8 mouse cellular contexts compared by ENCODE assay signal in genomic region chr17:35245731-35246623, GRCm38 (mm10). TPM values are rescaled to one million over a fixed set of nuclear protein-coding genes. Genes with fewer than 3 reads are reported as not detected.
DNase-seq lines count a peak whose midpoint lies in the region; ATAC-seq and TF ChIP-seq lines count a peak whose summit lies in the region.
"Had no signal": no experiment of that assay in that cellular context is flagged by ENCODE, and none has a peak within 500 bp of the region (broad histone marks: within the 10 kb centered on the region; RNA-seq: fewer than 3 reads in every experiment).

No protein-coding gene starts in this region.

- TF ChIP-seq POLR2A in lung, adult 2 months (IDR thresholded peaks at IDR 0.05; ENCODE audit: borderline replicate concordance, extremely low read depth, low read depth, low read length), result no peak

- DNase-seq in lung, adult 2 months, result no peak
- no peak for DNase-seq in lung, postnatal 14 days
- DNase-seq in embryonic facial prominence, embryonic 10.5 days (ENCODE audit: low spot score), result no peak
- no peak for DNase-seq in embryo, embryonic 10.5 days (ENCODE audit: low spot score)
- DNase-seq in urinary bladder, postnatal 25 days (ENCODE audit: low spot score), result no peak

- H3K27me3 ChIP-seq in embryonic facial prominence, embryonic 10.5 days (replicated peaks; ENCODE audit: low read depth, poor library complexity, severe bottlenecking), result no peaks in the 10 kb centered on the region
- no peaks in the 10 kb centered on the region for H3K27me3 ChIP-seq in intestine, embryonic 15.5 days (replicated peaks)
- H3K27me3 ChIP-seq in neural tube, embryonic 12.5 days (replicated peaks), result no peaks in the 10 kb centered on the region

- H3K9ac ChIP-seq in intestine, embryonic 15.5 days, result no peak overlapping the region
- peak overlapping the region; percentile 100; the same call in 1 of the 2 replicates for H3K9ac ChIP-seq in neural tube, embryonic 12.5 days

- H3K9me3 ChIP-seq in embryonic facial prominence, embryonic 10.5 days, result no peaks in the 10 kb centered on the region
- no peaks in the 10 kb centered on the region for H3K9me3 ChIP-seq in intestine, embryonic 15.5 days
- H3K9me3 ChIP-seq in neural tube, embryonic 12.5 days, result no peaks in the 10 kb centered on the region

- H3K4me3 ChIP-seq in lung, adult 2 months (replicated peaks; ENCODE audit: extremely low read depth, low read depth, low read length), result no peak overlapping the region
- H3K4me3 ChIP-seq in embryonic facial prominence, embryonic 10.5 days, result peak overlapping the region; percentile 98
- no peak overlapping the region for H3K4me3 ChIP-seq in intestine, embryonic 15.5 days (replicated peaks)
- no peak overlapping the region for H3K4me3 ChIP-seq in neural tube, embryonic 12.5 days
- H3K4me3 ChIP-seq: erythroblast, embryonic 14.5 days had no signal

- no peak overlapping the region for H3K27ac ChIP-seq in embryonic facial prominence, embryonic 10.5 days (replicated peaks)
- H3K27ac ChIP-seq in intestine, embryonic 15.5 days, result no peak overlapping the region
- H3K27ac ChIP-seq in neural tube, embryonic 12.5 days, result no peak overlapping the region

- WGBS in lung, adult 2 months, result 69% methylated on average over 15 of the region's 15 CpGs
- WGBS in embryonic facial prominence, embryonic 10.5 days, result 91% methylated on average over 15 of the region's 15 CpGs
- WGBS in intestine, embryonic 15.5 days, result 79% methylated on average over 15 of the region's 15 CpGs
- 88% methylated on average over 15 of the region's 15 CpGs for WGBS in neural tube, embryonic 12.5 days

- ATAC-seq in intestine, embryonic 15.5 days, result no peak
- no peak for ATAC-seq in neural tube, embryonic 12.5 days (ENCODE audit: low FRiP score, low read depth)

- H3K4me1 ChIP-seq in lung, adult 2 months (ENCODE audit: control insufficient read depth, insufficient read depth, low read length), result peaks cover 13% of the 10 kb centered on the region
- peaks cover 34% of the 10 kb centered on the region for H3K4me1 ChIP-seq in embryonic facial prominence, embryonic 10.5 days
- H3K4me1 ChIP-seq in intestine, embryonic 15.5 days (replicated peaks), result peaks cover 32% of the 10 kb centered on the region
- peaks cover 35% of the 10 kb centered on the region for H3K4me1 ChIP-seq in neural tube, embryonic 12.5 days

- peaks cover 82% of the 10 kb centered on the region for H3K36me3 ChIP-seq in embryonic facial prominence, embryonic 10.5 days (replicated peaks)
- peaks cover 69% of the 10 kb centered on the region for H3K36me3 ChIP-seq in intestine, embryonic 15.5 days
- H3K36me3 ChIP-seq in neural tube, embryonic 12.5 days, result peaks cover 75% of the 10 kb centered on the region

- peak overlapping the region; percentile 88; the same call in 1 of the 2 replicates for H3K4me2 ChIP-seq in intestine, embryonic 15.5 days (replicated peaks)
- peak overlapping the region; percentile 90 for H3K4me2 ChIP-seq in neural tube, embryonic 12.5 days (replicated peaks)

- peak; percentile 13; the same call in 1 of the 2 replicates for TF ChIP-seq CTCF in lung, adult 2 months (IDR thresholded peaks at IDR 0.05; ENCODE audit: insufficient read depth, low read length)

RNA-seq across cellular contexts. Expression of gene Ddx39b, which starts 4.4 kb away (rescaled TPM):
- polyA plus RNA-seq in lung, adult 2 months (2012; rRNA removed), result 245 and 304 TPM in 2 replicates
- 726 and 735 TPM in 2 replicates for polyA plus RNA-seq in embryonic facial prominence, embryonic 10.5 days (2016; fragmentation: Nextera tagmentation; extraction: Ambion mirVana)
- polyA plus RNA-seq in intestine, embryonic 15.5 days (2015; fragmentation: Nextera tagmentation; extraction: Ambion mirVana), result 382 and 388 TPM in 2 replicates
- 511 and 522 TPM in 2 replicates for polyA plus RNA-seq in neural tube, embryonic 12.5 days (2016; fragmentation: Nextera tagmentation; extraction: Ambion mirVana)

RNA-seq across cellular contexts. Expression of gene Nfkbil1, which starts 10.4 kb away (rescaled TPM):
- polyA plus RNA-seq in lung, adult 2 months (2012; rRNA removed), result 16.5 and 21.6 TPM in 2 replicates
- polyA plus RNA-seq in embryonic facial prominence, embryonic 10.5 days (2016; fragmentation: Nextera tagmentation; extraction: Ambion mirVana), result 9.3 and 9.6 TPM in 2 replicates
- 9.9 and 11.0 TPM in 2 replicates for polyA plus RNA-seq in intestine, embryonic 15.5 days (2015; fragmentation: Nextera tagmentation; extraction: Ambion mirVana)
- polyA plus RNA-seq in neural tube, embryonic 12.5 days (2016; fragmentation: Nextera tagmentation; extraction: Ambion mirVana), result 10.6 and 11.5 TPM in 2 replicates

RNA-seq across cellular contexts. Expression of gene Atp6v1g2, which starts 12.5 kb away (rescaled TPM):
- polyA plus RNA-seq in lung, adult 2 months (2012; rRNA removed), result 6.3 and 8.1 TPM in 2 replicates
- polyA plus RNA-seq in embryonic facial prominence, embryonic 10.5 days (2016; fragmentation: Nextera tagmentation; extraction: Ambion mirVana), result 5.2 and 5.6 TPM in 2 replicates
- 4.1 and 4.3 TPM in 2 replicates for polyA plus RNA-seq in intestine, embryonic 15.5 days (2015; fragmentation: Nextera tagmentation; extraction: Ambion mirVana)
- polyA plus RNA-seq in neural tube, embryonic 12.5 days (2016; fragmentation: Nextera tagmentation; extraction: Ambion mirVana), result 26.2 and 28.4 TPM in 2 replicates

RNA-seq across cellular contexts. Expression of gene H2-D1, which starts 16.6 kb away (rescaled TPM):
- polyA plus RNA-seq in lung, adult 2 months (2012; rRNA removed), result 878 and 1,286 TPM in 2 replicates
- 30.3 and 32.9 TPM in 2 replicates for polyA plus RNA-seq in embryonic facial prominence, embryonic 10.5 days (2016; fragmentation: Nextera tagmentation; extraction: Ambion mirVana)
- polyA plus RNA-seq in intestine, embryonic 15.5 days (2015; fragmentation: Nextera tagmentation; extraction: Ambion mirVana), result 148 and 190 TPM in 2 replicates
- 55.7 and 58.8 TPM in 2 replicates for polyA plus RNA-seq in neural tube, embryonic 12.5 days (2016; fragmentation: Nextera tagmentation; extraction: Ambion mirVana)

RNA-seq across cellular contexts. Expression of gene Gm16181, which starts 25.3 kb away (rescaled TPM):
- polyA plus RNA-seq in lung, adult 2 months (2012; rRNA removed), result 1.2 TPM in 1 of 2 replicates, not detected in the other
- 0.33 and 0.40 TPM in 2 replicates for polyA plus RNA-seq in embryonic facial prominence, embryonic 10.5 days (2016; fragmentation: Nextera tagmentation; extraction: Ambion mirVana)
- polyA plus RNA-seq in intestine, embryonic 15.5 days (2015; fragmentation: Nextera tagmentation; extraction: Ambion mirVana), result 0.59 and 0.81 TPM in 2 replicates
- not detected in 2 replicates for polyA plus RNA-seq in neural tube, embryonic 12.5 days (2016; fragmentation: Nextera tagmentation; extraction: Ambion mirVana)
- polyA plus RNA-seq: erythroblast, embryonic 14.5 days had no signal
